Mouse (Mus musculus): Measurements from ENCODE around the gene Bbs10. TPM values are rescaled to one million over a fixed set of nuclear protein-coding genes. Genes with fewer than 3 reads are reported as not detected.

The Bbs10 gene
- polyA plus RNA-seq, 1 experiment from 2014 or later: 2.0 TPM

GRCm38 (mm10) chr10:111334902-111335301 is 36.4 kb downstream of the Bbs10 start:
- no peak overlapping the region for H3K27ac ChIP-seq (ENCODE audit: low read depth)
- no peaks in the 10 kb centered on the region for H3K36me3 ChIP-seq (replicated peaks; ENCODE audit: insufficient read depth, low read length)
- 86% methylated on average over 2 of the region's 2 CpGs for WGBS (ENCODE audit: insufficient replicate concordance)
- ATAC-seq (no peak), DNase-seq (no peak)
- TF ChIP-seq EP300 (IDR thresholded peaks at IDR 0.05; ENCODE audit: low read depth): no peak
- TF ChIP-seq CTCF (IDR thresholded peaks at IDR 0.05; ENCODE audit: low read depth): no peak
- no peaks in the 10 kb centered on the region for H3K27me3 ChIP-seq (ENCODE audit: insufficient read depth, low read length)
- no peak overlapping the region for H3K9ac ChIP-seq (replicated peaks)
- H3K4me1 ChIP-seq (ENCODE audit: insufficient read depth): peaks cover 6% of the 10 kb centered on the region; the same call in 1 of the 2 replicates
- no peaks in the 10 kb centered on the region for H3K9me3 ChIP-seq (ENCODE audit: low read length)
- H3K4me3 ChIP-seq (ENCODE audit: low read depth, low read length): no peak overlapping the region
- no peak overlapping the region for H3K4me2 ChIP-seq (ENCODE audit: low read depth, low read length)

- Histone ChIP-seq H3K9me3 (ENCODE audit: low read length) (no peaks in the 10 kb centered on the region), H3K4me1 (ENCODE audit: insufficient read depth) (peaks cover 6% of the 10 kb centered on the region; the same call in 1 of the 2 replicates), H3K9ac (replicated peaks) (no peak overlapping the region; the same call in 1 of the 2 replicates), H3K4me2 (ENCODE audit: low read depth, low read length) (peak overlapping the region; percentile 60), H3K4me3 (ENCODE audit: low read depth, low read length) (peak overlapping the region; percentile 4), H3K27me3 (ENCODE audit: insufficient read depth, low read length) (no peaks in the 10 kb centered on the region), H3K36me3 (replicated peaks; ENCODE audit: insufficient read depth, low read length) (no peaks in the 10 kb centered on the region), H3K27ac (ENCODE audit: low read depth) (no peak overlapping the region)
- 17% methylated on average over 29 of the region's 29 CpGs for WGBS (ENCODE audit: insufficient replicate concordance)
- DNase-seq: peak; percentile 40
- TF ChIP-seq EP300 (IDR thresholded peaks at IDR 0.05; ENCODE audit: low read depth) (no peak), CTCF (IDR thresholded peaks at IDR 0.05; ENCODE audit: low read depth) (no peak)
- ATAC-seq: peak; percentile 49; the same call in 1 of the 2 replicates
These were observed 37.3 kb downstream of the Bbs10 start for GRCm38 (mm10) chr10:111335517-111336352.

GRCm38 (mm10) chr10:111336353-111336713 is 37.9 kb downstream of the Bbs10 start:
- WGBS (ENCODE audit: insufficient replicate concordance): 13% methylated on average over 10 of the region's 10 CpGs
- DNase-seq (peak; percentile 15), ATAC-seq (no peak)
- Histone ChIP-seq H3K4me1 (ENCODE audit: insufficient read depth) (peaks cover 6% of the 10 kb centered on the region; the same call in 1 of the 2 replicates), H3K27ac (ENCODE audit: low read depth) (no peak overlapping the region), H3K27me3 (ENCODE audit: insufficient read depth, low read length) (no peaks in the 10 kb centered on the region), H3K4me3 (ENCODE audit: low read depth, low read length) (peak overlapping the region; percentile 4), H3K4me2 (ENCODE audit: low read depth, low read length) (peak overlapping the region; percentile 60), H3K9me3 (ENCODE audit: low read length) (no peaks in the 10 kb centered on the region), H3K36me3 (replicated peaks; ENCODE audit: insufficient read depth, low read length) (no peaks in the 10 kb centered on the region), H3K9ac (replicated peaks) (no peak overlapping the region; the same call in 1 of the 2 replicates)
- TF ChIP-seq EP300 (IDR thresholded peaks at IDR 0.05; ENCODE audit: low read depth): no peak
- no peak for TF ChIP-seq CTCF (IDR thresholded peaks at IDR 0.05; ENCODE audit: low read depth)

GRCm38 (mm10) chr10:111339296-111339695 is 40.8 kb downstream of the Bbs10 start:
- TF ChIP-seq EP300 (IDR thresholded peaks at IDR 0.05; ENCODE audit: low read depth) (no peak), CTCF (IDR thresholded peaks at IDR 0.05; ENCODE audit: low read depth) (no peak)
- H3K4me3 ChIP-seq (ENCODE audit: low read depth, low read length): no peak overlapping the region
- no peaks in the 10 kb centered on the region for H3K36me3 ChIP-seq (replicated peaks; ENCODE audit: insufficient read depth, low read length)
- WGBS (ENCODE audit: insufficient replicate concordance): 78% methylated on average over 11 of the region's 11 CpGs
- no peaks in the 10 kb centered on the region for H3K27me3 ChIP-seq (ENCODE audit: insufficient read depth, low read length)
- no peaks in the 10 kb centered on the region for H3K9me3 ChIP-seq (ENCODE audit: low read length)
- H3K4me2 ChIP-seq (ENCODE audit: low read depth, low read length): no peak overlapping the region
- peaks cover 6% of the 10 kb centered on the region; the same call in 1 of the 2 replicates for H3K4me1 ChIP-seq (ENCODE audit: insufficient read depth)
- ATAC-seq (no peak), DNase-seq (no peak)
- no peak overlapping the region for H3K9ac ChIP-seq (replicated peaks)
- no peak overlapping the region for H3K27ac ChIP-seq (ENCODE audit: low read depth)

GRCm38 (mm10) chr10:111341761-111342160 is 43.3 kb downstream of the Bbs10 start:
- DNase-seq (no peak), ATAC-seq (no peak)
- Histone ChIP-seq H3K27me3 (ENCODE audit: insufficient read depth, low read length) (no peaks in the 10 kb centered on the region), H3K4me2 (ENCODE audit: low read depth, low read length) (no peak overlapping the region), H3K9me3 (ENCODE audit: low read length) (no peaks in the 10 kb centered on the region), H3K27ac (ENCODE audit: low read depth) (no peak overlapping the region), H3K4me3 (ENCODE audit: low read depth, low read length) (no peak overlapping the region), H3K4me1 (ENCODE audit: insufficient read depth) (no peaks in the 10 kb centered on the region), H3K9ac (replicated peaks) (no peak overlapping the region), H3K36me3 (replicated peaks; ENCODE audit: insufficient read depth, low read length) (no peaks in the 10 kb centered on the region)
- TF ChIP-seq EP300 (IDR thresholded peaks at IDR 0.05; ENCODE audit: low read depth) (no peak), CTCF (IDR thresholded peaks at IDR 0.05; ENCODE audit: low read depth) (no peak)
- 75% methylated on average over 7 of the region's 7 CpGs for WGBS (ENCODE audit: insufficient replicate concordance)

- H3K4me1 ChIP-seq (ENCODE audit: insufficient read depth): no peaks in the 10 kb centered on the region
- H3K27me3 ChIP-seq (ENCODE audit: insufficient read depth, low read length): no peaks in the 10 kb centered on the region
- no peak overlapping the region for H3K27ac ChIP-seq (ENCODE audit: low read depth)
- WGBS (ENCODE audit: insufficient replicate concordance): 74% methylated on average over 5 of the region's 5 CpGs
- H3K4me3 ChIP-seq (ENCODE audit: low read depth, low read length): no peak overlapping the region
- no peak for DNase-seq
- no peak overlapping the region for H3K4me2 ChIP-seq (ENCODE audit: low read depth, low read length)
- H3K36me3 ChIP-seq (replicated peaks; ENCODE audit: insufficient read depth, low read length): no peaks in the 10 kb centered on the region
- no peaks in the 10 kb centered on the region for H3K9me3 ChIP-seq (ENCODE audit: low read length)
- H3K9ac ChIP-seq (replicated peaks): no peak overlapping the region
- TF ChIP-seq EP300 (IDR thresholded peaks at IDR 0.05; ENCODE audit: low read depth) (no peak), CTCF (IDR thresholded peaks at IDR 0.05; ENCODE audit: low read depth) (no peak)
- ATAC-seq: no peak
These were observed 45.1 kb downstream of the Bbs10 start for GRCm38 (mm10) chr10:111343555-111343954.
